Mouse (Mus musculus): ENCODE measurements at regions not wholly inside any gene's neighbourhood (a gene's known extent, or its start where the extent isn't known, plus 50 kb on each side); places are given as distances from the start of the nearest gene placed in this dataset.

DNA sequence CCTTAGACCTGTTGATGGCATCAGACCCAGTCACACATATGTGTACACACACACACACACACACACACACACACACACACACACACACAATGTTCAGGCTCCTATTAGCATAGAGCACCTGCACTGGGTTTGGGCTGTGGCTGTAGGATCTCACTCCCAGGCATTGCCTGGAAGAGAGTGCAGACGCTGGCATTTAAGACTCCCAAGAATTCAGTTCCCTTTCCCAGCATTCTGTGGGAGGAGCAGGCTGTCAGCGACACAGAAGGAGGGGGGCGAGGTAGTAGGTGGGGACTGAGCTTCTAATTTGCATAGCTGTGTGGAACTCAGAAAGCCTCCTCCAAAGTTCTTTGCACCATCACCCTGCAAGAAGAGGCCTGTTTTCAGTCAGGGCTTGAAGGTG, 374.2 kb upstream of the Fam49b start:
- TF ChIP-seq CTCF (IDR thresholded peaks at IDR 0.05 in 2 of 3, conservative IDR thresholded peaks at IDR 0.05 in 1 of 3; ENCODE audit: control insufficient read depth in 1 of 3, insufficient read depth in 1 of 3, low read depth in 2 of 3, low read length in 3 of 3, poor library complexity in 1 of 3, severe bottlenecking in 1 of 3) (no peak), EP300 (IDR thresholded peaks at IDR 0.05; ENCODE audit: low read depth in 1 of 2, low read length in 2 of 2) (no peak), MXI1 (IDR thresholded peaks at IDR 0.05; ENCODE audit: low read depth, low read length) (no peak), MAFK (IDR thresholded peaks at IDR 0.05; ENCODE audit: borderline replicate concordance, low read depth, low read length) (no peak), E2F4 (IDR thresholded peaks at IDR 0.05; ENCODE audit: borderline replicate concordance, low read depth, low read length) (no peak), CHD2 (IDR thresholded peaks at IDR 0.05; ENCODE audit: low read length) (no peak), POLR2A (IDR thresholded peaks at IDR 0.05; ENCODE audit: control insufficient read depth in 1 of 2, insufficient read depth in 1 of 2, low read depth in 1 of 2, low read length in 2 of 2, poor library complexity in 1 of 2) (no peak), GATA1 (IDR thresholded peaks at IDR 0.05; ENCODE audit: low read depth, low read length) (no peak), MYC (IDR thresholded peaks at IDR 0.05; ENCODE audit: low read depth, low read length) (no peak), MEF2A (IDR thresholded peaks at IDR 0.05; ENCODE audit: extremely low read depth, insufficient replicate concordance, low read depth, low read length, poor library complexity, severe bottlenecking) (no peak), HCFC1 (IDR thresholded peaks at IDR 0.05; ENCODE audit: low read depth, low read length) (no peak)

Data from MEL (cell line).